Mouse (Mus musculus) brain, embryonic 14.5 days (tissue): ENCODE data around the gene Prkag2. TPM values are rescaled to one million over a fixed set of nuclear protein-coding genes. Genes with fewer than 3 reads are reported as not detected.
"Not testable (repeated sequence)": the region's sequence is repeated elsewhere in the genome, so short reads cannot be mapped to it uniquely, and the experiment has no call there.

Experiments
- DNase-seq: peaks from one replicate; pipeline ENCODE4 v3.0.0-alpha.2; 2011; ENCODE audit warnings: low read depth
- CTCF ChIP-seq: fragments of 200-500 bp; IDR thresholded peaks from 2 replicates; pipeline ENCODE4 v1.5.1; 2012; ENCODE audit warnings: inconsistent platforms, mild to moderate bottlenecking, moderate library complexity, borderline replicate concordance; ENCODE audit not compliant: insufficient read depth, insufficient read length; ENCODE audit errors: extremely low read depth
- POLR2A ChIP-seq: fragments of 200-500 bp; IDR thresholded peaks from 2 replicates; pipeline ENCODE4 v1.6.1; 2012; ENCODE audit warnings: mild to moderate bottlenecking, inconsistent platforms, borderline replicate concordance; ENCODE audit not compliant: poor library complexity, insufficient read depth, insufficient read length, severe bottlenecking; ENCODE audit errors: extremely low read depth
- polyA plus RNA-seq: library from polyadenylated mRNA; depleted of rRNA; stranded (reverse); fragments of >200 nt; gene quantifications from 2 replicates; pipeline ENCODE4 v1.2.3, GENCODE M21; 2012

The Prkag2 gene
- polyA plus RNA-seq, 1 experiment, result 99.6 TPM

- no peak for DNase-seq
- TF ChIP-seq POLR2A, result no peak
- no peak for TF ChIP-seq CTCF
Observed at GRCm38 (mm10) chr5:24831912-24832311, 268.5 kb downstream of the Prkag2 start.

- DNase-seq, result no peak
- TF ChIP-seq POLR2A (no peak), CTCF (no peak)
Observed at GRCm38 (mm10) chr5:24828446-24828845, 272.0 kb downstream of the Prkag2 start.

GRCm38 (mm10) chr5:24827173-24827572 lies 273.3 kb downstream of the Prkag2 start:
- TF ChIP-seq CTCF, result no peak
- no peak for TF ChIP-seq POLR2A
- DNase-seq, result no peak

- no peak for TF ChIP-seq POLR2A
- no peak for TF ChIP-seq CTCF
- no peak for DNase-seq
Observed at GRCm38 (mm10) chr5:24826056-24826770, 274.2 kb downstream of the Prkag2 start.

- TF ChIP-seq POLR2A (no peak), CTCF (no peak)
- DNase-seq, result no peak
Observed at GRCm38 (mm10) chr5:24825365-24826055, 274.9 kb downstream of the Prkag2 start.

DNA sequence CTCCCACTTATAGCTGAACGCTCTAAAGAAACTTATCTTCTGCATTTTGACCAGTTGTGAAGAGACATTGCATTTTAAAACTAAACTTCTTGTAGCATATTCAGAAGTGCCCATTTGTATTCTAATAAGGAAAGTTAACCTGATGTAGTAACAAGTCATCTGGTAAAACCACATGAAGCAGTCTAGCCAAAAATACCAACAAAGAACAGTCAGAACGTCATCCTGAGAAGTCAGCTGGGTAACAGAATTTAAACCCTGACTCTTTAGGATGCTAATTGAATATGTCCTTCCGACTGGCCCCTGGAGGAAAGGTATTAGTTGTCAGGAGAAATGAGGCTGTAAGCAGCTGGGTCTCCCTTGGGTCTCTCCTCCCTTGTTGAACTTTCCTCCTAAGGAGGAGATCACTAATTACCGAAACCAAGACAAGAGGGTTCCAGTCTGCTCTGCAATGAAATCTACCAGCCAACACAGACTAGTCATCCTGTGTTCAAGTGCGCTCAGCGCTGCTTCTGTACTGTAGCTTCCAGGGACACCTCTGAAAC lies 276.5 kb downstream of the Prkag2 start:
- no peak for TF ChIP-seq CTCF
- TF ChIP-seq POLR2A, result no peak
- DNase-seq, result no peak

GRCm38 (mm10) chr5:24822781-24823180 lies 277.7 kb downstream of the Prkag2 start:
- no peak for DNase-seq
- TF ChIP-seq CTCF (no peak), POLR2A (no peak)

GRCm38 (mm10) chr5:24822231-24822630 lies 278.2 kb downstream of the Prkag2 start:
- DNase-seq, result not testable (repeated sequence)

DNA sequence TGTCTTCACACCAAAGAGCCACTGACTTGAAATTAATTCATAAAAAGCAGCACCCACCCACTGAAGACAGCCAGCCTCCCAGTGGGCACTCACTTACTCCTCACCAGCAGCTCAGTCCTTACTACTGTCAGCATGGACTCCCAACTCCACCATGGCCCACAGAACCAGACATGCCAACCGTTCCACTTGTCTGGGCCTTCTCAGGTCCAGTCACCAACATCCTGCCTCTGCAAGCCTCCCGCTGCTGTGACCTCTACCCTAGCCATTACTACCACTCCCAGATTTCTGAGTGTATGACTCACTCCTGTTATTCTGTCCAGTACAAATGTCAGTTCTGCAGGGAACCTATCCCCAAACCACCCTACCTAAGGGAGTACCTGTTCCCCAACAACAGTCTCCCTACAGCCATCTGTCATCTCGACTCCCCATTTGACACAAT lies 279.0 kb downstream of the Prkag2 start:
- TF ChIP-seq CTCF (no peak), POLR2A (no peak)
- no peak for DNase-seq

- peak; percentile 56 for DNase-seq
- no peak for TF ChIP-seq POLR2A
- no peak for TF ChIP-seq CTCF
Observed at GRCm38 (mm10) chr5:24820627-24821026, 279.8 kb downstream of the Prkag2 start.

GRCm38 (mm10) chr5:24817191-24817590 lies 283.3 kb downstream of the Prkag2 start:
- DNase-seq, result no peak
- TF ChIP-seq POLR2A (no peak), CTCF (no peak)

DNA sequence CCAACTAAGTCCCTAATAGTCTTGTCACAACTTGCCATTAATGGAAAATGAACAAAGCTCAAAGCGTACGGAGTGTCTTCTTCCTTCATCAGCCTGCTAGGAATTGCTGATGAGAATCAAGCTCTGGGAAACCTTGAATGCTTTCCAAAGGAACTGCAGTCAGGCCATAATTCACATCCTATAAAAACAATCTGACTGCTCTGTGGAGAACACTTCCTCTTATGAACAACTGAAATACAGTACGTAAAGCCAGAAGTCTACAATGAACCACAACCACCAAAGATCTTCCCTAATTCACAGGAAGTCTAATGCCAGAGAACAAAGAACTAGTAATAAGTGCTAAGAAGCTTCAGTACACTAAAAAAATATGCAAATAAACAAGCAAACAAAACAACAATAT lies 286.5 kb downstream of the Prkag2 start:
- DNase-seq, result no peak

More for the DNA sequence above, 286.5 kb downstream of the Prkag2 start:
- TF ChIP-seq POLR2A (no peak), CTCF (no peak)
